Mouse (Mus musculus): ENCODE measurements around the gene Cdc42ep5.
"Not testable (repeated sequence)": the region's sequence is repeated elsewhere in the genome, so short reads cannot be mapped to it uniquely, and the experiment has no call there.

Gene Cdc42ep5

GRCm38 (mm10) chr7:4164090-4164910 lies at the start of gene Cdc42ep5:
Cdc42ep5 (minus strand) TSS chr7:4164860.
- DNase-seq (ENCODE audit: low spot score in 2 of 2): no peak

DNA sequence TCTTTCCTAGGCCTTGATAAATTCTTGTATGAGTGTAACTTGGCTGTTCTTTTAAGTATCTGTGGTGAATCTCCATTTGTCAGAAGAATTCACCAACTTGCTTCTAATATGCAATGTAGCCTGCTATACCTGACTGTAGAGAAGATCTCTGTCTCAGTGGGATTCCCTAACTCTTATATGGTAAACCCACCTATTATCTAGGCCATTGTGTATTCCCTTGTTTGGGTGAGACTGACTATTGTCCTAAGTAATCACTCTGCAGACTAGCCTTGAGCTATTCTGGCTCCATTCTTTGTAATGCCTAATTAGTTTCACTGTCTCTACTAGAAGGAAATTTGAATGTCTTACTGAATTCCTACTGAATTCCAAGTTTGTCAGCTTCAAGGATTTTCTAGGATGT lies 48.8 kb upstream of the Cdc42ep5 start:
- DNase-seq (ENCODE audit: low spot score in 2 of 2): not testable (repeated sequence)

DNA sequence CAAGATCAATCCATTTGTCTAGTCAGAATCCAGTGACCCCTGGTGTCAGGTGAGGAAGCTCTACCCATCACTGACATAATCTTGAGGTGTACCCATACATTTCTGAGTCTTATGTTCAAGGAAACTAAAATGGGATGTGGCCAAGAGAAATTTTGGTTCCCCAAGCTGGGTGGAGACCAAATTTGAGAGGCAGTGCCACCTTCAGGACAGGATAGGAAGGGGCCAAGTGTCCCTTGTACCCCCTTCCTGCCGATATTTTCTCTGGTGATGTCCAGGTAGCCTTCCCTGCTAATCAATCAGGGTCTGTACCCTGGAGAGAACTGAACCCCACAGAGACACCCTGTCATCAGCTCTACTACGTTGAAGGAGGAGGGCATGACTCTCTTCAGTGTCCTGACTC lies 44.0 kb upstream of the Cdc42ep5 start:
- DNase-seq (ENCODE audit: low spot score in 2 of 2): no peak

DNA sequence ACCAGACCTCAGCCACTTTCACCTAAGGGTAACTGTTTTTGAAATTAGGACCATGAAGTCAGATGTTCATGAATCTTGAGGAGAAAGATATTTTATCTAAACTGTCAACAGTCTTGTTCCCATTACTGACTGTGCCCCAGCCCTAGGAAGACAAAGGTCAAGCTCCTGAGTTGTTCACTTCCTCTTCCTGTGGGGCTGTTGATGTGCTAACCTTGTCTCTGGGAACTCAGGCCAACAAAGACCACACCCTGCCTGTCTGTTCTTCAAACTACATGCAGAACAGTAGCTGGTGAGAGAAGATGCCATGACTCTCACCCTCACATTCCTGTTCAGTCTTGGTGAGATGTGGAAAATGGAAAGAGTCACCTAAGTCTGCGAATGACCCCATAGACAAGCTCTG lies 42.5 kb upstream of the Cdc42ep5 start:
- no peak for DNase-seq (ENCODE audit: low spot score in 2 of 2)

DNA sequence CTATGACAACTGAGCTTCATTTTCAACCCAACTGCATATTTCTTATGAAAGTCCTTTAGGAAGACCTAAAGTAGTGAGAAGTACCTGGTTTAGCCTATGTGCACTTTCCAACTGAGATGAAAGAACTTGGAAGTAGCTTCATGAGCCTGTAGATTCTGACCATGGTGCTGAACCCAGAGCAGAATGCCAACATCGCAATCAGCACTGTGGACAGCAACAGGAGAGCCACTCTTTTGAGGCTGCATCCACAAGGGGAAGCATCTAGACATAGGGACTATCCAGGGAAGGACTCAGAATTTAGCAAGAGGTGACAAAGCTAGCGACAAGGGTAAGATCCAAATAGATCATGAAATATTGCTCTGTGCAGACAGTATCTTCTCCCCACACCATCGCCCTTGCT lies 13.8 kb upstream of the Cdc42ep5 start:
- peak in 1 of 2 experiments; percentile 28 for DNase-seq (ENCODE audit: low spot score in 2 of 2)

- DNase-seq (ENCODE audit: low spot score in 2 of 2): no peak
Observed at GRCm38 (mm10) chr7:4170193-4170938, 5.7 kb upstream of the Cdc42ep5 start.

GRCm38 (mm10) chr7:4167098-4167497 lies 2.4 kb upstream of the Cdc42ep5 start:
- DNase-seq (ENCODE audit: low spot score in 2 of 2): no peak

GRCm38 (mm10) chr7:4165286-4165685 lies 626 bp upstream of the Cdc42ep5 start:
- DNase-seq (ENCODE audit: low spot score in 2 of 2): no peak

GRCm38 (mm10) chr7:4163571-4164072 lies 1.0 kb downstream of the Cdc42ep5 start:
- DNase-seq (ENCODE audit: low spot score in 2 of 2): no peak

GRCm38 (mm10) chr7:4161596-4161995 lies 3.1 kb downstream of the Cdc42ep5 start:
- DNase-seq (ENCODE audit: low spot score in 2 of 2): not testable (repeated sequence)

DNA sequence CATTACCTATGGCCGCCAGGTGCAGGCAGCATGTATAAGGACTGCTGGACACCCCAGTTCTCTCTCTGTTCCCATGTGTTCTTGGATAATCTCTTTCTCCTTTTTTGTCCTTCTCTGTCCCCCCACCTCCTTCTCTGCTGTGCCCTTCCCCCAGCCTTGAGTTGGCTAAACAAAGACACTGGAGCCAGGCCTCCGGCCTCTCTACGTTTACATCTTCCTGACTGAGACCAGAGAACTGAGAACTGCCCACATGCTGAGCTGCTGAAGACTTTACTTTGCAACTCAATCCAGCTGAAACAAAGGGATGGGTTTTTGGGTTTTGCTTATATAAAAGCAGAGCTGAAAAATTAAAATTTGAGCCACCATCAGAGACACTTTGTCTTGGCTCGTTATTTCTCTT lies 9.7 kb downstream of the Cdc42ep5 start:
- DNase-seq (ENCODE audit: low spot score in 2 of 2): no peak

DNA sequence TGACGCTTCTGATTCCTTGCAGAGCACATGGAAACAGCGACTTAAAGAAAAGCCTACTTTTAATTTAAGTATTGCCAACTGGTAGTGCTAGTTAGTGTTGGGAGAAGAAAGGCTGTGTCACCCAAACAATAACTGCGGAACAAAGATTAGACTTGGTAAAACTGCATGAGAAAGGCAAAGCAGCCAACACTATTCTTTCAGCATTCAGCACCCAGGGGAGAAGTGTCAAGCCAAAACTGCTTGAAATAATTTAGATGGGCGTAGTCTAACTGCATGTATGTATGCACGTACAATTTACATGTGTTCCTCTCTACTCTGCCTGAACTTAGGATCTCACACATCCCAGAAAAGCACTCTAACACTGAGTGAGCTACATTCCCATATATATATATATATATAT lies 10.3 kb downstream of the Cdc42ep5 start:
- DNase-seq (ENCODE audit: low spot score in 2 of 2): no peak

- DNase-seq (ENCODE audit: low spot score in 2 of 2): no peak
Observed at GRCm38 (mm10) chr7:4151241-4151640, 13.4 kb downstream of the Cdc42ep5 start.

GRCm38 (mm10) chr7:4150811-4151221 lies 13.8 kb downstream of the Cdc42ep5 start:
- peak in 1 of 2 experiments; percentile 45 for DNase-seq (ENCODE audit: low spot score in 2 of 2)

GRCm38 (mm10) chr7:4150059-4150541 lies 14.6 kb downstream of the Cdc42ep5 start, which contains the start of gene Leng9:
Leng9 (minus strand) TSS chr7:4150374.
- DNase-seq (ENCODE audit: low spot score in 2 of 2): peak; percentile 50 to 70

GRCm38 (mm10) chr7:4149209-4150054 lies 15.2 kb downstream of the Cdc42ep5 start:
- DNase-seq (ENCODE audit: low spot score in 2 of 2): peak; percentile 76 to 79

- no peak for DNase-seq (ENCODE audit: low spot score in 2 of 2)
Observed at GRCm38 (mm10) chr7:4148341-4149208, 16.1 kb downstream of the Cdc42ep5 start.

- DNase-seq (ENCODE audit: low spot score in 2 of 2): no peak
Observed at GRCm38 (mm10) chr7:4147836-4148235, 16.8 kb downstream of the Cdc42ep5 start.

DNA sequence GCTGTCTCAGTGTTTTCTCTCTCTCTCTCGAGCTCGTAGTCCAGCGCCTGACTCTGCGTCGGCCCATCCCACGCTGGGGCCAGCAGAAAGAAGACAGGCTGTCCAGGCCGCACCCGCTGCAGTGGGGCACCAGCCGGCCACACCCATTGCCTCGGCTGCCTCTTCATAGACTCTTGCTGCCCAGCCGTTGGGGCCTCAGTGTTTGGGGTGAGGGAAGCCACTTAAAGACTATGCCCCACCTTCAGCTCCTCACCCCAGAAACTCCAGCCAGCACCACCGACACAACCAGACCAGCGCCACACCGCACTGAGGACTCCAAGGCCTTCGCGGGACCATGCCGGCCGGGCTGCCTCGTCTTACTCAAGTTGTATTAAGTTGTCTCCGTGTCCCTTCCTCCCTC lies 17.3 kb downstream of the Cdc42ep5 start:
- DNase-seq (ENCODE audit: low spot score in 2 of 2): no peak
